Mouse (Mus musculus): Measurements from ENCODE around the gene H2-Q2.
"Not testable (repeated sequence)": the region's sequence is repeated elsewhere in the genome, so short reads cannot be mapped to it uniquely, and the experiment has no call there.

The H2-Q2 gene

DNA sequence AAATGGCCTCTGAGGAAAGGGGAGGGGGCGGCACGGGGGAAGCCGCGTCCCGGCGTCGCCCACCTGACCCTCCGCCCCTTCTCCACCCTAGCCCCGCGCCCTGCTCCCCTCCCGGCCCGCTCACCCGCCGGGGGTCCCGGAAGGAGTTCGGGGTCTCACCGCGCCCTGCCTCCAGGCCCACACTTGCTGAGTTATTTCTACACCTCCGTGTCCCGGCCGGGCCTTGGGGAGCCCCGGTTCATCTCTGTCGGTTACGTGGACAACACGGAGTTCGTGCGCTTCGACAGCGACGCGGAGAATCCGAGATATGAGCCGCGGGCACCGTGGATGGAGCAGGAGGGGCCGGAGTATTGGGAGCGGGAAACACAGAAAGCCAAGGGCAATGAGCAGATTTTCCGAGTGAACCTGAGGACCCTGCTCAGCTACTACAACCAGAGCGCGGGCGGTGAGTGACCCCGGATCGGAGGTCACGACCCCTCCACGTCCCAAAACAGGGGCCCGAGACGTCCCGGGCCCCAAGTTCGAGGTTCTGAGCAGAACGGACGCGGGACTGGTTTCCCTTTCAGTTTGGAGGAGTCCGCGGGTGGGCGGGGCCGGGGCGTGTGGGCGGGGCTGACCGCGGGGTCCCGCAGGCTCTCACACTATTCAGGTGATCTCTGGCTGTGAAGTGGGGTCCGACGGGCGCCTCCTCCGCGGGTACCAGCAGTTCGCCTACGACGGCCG is 37.8 kb downstream of the H2-Q2 start:
- peak; percentile 30 to 39 for DNase-seq

DNA sequence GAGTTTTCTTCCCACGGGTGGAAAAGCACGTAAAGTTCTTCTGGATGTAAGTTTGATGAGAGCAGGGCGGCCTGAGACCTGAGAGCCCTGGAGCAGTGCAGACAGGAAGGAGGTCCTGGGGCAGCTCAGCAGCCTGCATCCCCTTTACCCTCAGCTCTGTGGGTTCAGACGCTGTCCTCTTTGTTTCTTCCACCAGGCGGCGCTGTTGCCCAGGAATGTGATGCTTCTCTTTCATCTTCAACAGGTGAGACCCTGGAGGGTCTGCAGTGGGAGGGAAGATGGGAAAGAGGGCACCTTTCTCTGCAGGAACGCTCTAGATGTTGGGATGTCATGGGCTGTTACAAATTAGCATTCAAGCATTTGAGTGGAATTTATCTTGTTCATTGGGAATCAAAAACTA is 47.8 kb downstream of the H2-Q2 start:
- peak; percentile 44 to 61 for DNase-seq

DNA sequence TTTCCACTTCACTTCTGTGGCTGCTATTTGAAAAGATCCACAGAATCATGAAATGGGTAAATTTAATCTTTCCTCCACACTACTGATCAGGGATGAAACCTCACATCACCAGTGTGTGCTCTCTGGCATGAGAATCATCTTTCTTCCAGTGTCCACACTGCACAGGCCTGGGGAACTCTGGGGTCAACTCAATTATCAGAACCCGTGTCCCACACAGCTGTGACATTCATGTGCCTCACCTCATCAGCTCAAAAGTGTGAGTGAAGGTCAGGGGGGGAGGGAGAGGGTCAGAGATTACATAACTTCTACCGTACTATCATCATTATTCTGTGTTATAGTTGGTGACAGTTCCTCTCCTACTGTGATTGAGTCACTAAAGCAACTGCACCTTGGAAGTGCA is 50.6 kb downstream of the H2-Q2 start:
- DNase-seq, result not testable (repeated sequence)

DNA sequence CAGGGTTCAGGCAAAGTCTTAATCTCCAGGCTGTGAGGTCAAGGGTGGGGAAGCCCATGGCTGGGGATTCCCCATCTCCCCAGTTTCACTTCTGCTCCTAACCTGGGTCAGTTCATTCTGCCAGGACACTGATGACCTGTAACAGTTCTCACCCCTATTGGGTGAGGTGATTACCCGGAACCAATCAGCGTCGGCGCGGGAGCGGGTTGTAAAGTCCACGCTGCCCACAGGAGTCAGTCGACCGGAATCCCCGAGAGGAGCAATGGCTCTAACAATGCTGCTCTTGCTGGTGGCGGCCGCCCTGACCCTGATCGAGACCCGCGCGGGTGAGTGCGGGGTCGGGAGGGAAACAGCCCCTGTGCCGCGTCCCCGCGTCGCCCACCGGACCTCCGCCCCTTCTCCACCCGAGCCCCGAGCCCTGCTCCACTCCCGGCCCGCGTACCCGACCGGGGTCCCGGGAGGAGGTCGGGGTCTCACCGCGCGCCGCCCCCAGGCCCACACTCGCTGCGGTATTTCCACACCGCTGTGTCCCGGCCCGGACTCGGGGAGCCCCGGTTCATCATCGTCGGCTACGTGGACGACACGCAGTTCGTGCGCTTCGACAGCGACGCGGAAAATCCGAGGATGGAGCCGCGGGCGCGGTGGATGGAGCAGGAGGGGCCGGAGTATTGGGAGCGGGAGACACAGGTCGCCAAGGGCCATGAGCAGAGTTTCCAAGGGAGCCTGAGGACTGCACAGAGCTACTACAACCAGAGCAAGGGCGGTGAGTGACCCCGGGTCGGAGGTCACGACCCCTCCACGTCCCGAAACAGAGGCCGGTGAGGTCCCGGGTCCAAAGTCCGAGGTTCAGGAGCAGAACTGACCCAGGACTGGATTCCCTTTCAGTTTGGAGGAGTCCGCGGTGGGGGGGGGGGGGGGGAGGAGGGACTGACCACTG is 52.1 kb downstream of the H2-Q2 start:
- peak; percentile 18 to 30 for DNase-seq

Measured in cerebellum, postnatal 10 days (tissue).